In the genomic region with DNA sequence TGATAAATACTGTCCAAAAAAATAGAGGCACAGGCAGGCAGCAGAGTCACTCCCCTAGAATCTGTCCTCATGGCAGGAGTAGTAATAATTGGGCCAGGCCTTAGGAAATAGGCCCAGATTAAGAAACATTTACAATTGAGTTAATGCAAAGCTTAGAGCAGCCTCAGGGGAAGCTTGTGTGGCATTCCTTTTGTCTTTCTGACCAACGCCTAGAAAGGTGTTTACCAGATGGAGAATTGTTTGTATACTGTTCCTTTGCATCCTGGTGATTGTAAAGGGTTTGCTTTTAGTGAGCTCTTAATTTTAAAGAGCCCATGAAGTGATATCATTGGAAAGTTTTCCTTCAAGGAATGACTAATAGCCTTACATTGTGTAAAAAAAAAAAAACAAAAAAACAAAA, we compare ENCODE assay signal across 31 mouse cellular contexts.
"Had no signal": no experiment of that assay in that cellular context is flagged by ENCODE, and none has a peak within 500 bp of the region (broad histone marks: within the 10 kb centered on the region; RNA-seq: fewer than 3 reads in every experiment).

No protein-coding gene starts in this region.

- H3K9me3 ChIP-seq: liver, embryonic 15.5 days had no signal

- H3K9ac ChIP-seq: limb, embryonic 12.5 days; limb, embryonic 13.5 days; limb, embryonic 15.5 days; liver, embryonic 12.5 days; liver, embryonic 13.5 days; liver, embryonic 14.5 days; liver, embryonic 15.5 days; liver, postnatal 0 days; lung, embryonic 14.5 days; lung, embryonic 15.5 days; midbrain, embryonic 12.5 days; midbrain, embryonic 13.5 days; midbrain, embryonic 15.5 days; neural tube, embryonic 12.5 days; neural tube, embryonic 13.5 days had no signal

- H3K36me3 ChIP-seq: limb, embryonic 10.5 days; limb, embryonic 12.5 days; limb, embryonic 15.5 days; liver, embryonic 12.5 days; liver, embryonic 13.5 days; liver, embryonic 15.5 days; lung, embryonic 15.5 days; midbrain, embryonic 10.5 days; midbrain, embryonic 12.5 days; midbrain, embryonic 13.5 days; midbrain, embryonic 15.5 days; neural tube, embryonic 12.5 days; neural tube, embryonic 13.5 days had no signal

- H3K4me3 ChIP-seq: limb, embryonic 10.5 days; limb, embryonic 12.5 days; limb, embryonic 13.5 days; limb, embryonic 15.5 days; liver, embryonic 12.5 days; liver, embryonic 13.5 days; liver, embryonic 15.5 days; lung, embryonic 15.5 days; megakaryocyte, embryonic 14.5 days; midbrain, embryonic 10.5 days; midbrain, embryonic 12.5 days; midbrain, embryonic 13.5 days; midbrain, embryonic 15.5 days; myocyte; neural tube, embryonic 12.5 days; neural tube, embryonic 13.5 days had no signal

- H3K27ac ChIP-seq: limb, embryonic 10.5 days; limb, embryonic 12.5 days; limb, embryonic 13.5 days; limb, embryonic 15.5 days; liver, embryonic 12.5 days; liver, embryonic 13.5 days; liver, embryonic 14.5 days; liver, embryonic 15.5 days; lung, embryonic 15.5 days; macrophage; midbrain, embryonic 10.5 days; midbrain, embryonic 12.5 days; midbrain, embryonic 13.5 days; midbrain, embryonic 15.5 days; neural tube, embryonic 12.5 days; neural tube, embryonic 13.5 days had no signal

- H3K4me1 ChIP-seq: limb, embryonic 10.5 days; limb, embryonic 12.5 days; limb, embryonic 13.5 days; limb, embryonic 15.5 days; liver, embryonic 12.5 days; liver, embryonic 13.5 days; liver, embryonic 15.5 days; lung, embryonic 15.5 days; megakaryocyte, embryonic 14.5 days; midbrain, embryonic 10.5 days; midbrain, embryonic 12.5 days; midbrain, embryonic 13.5 days; midbrain, embryonic 15.5 days; neural tube, embryonic 12.5 days; neural tube, embryonic 13.5 days had no signal

- DNase-seq: left cerebral cortex, postnatal 4 days; liver; liver, embryonic 13.5 days; liver, postnatal 0 days; lung, adult 18-20 months; lung, adult 2 months; lung, embryonic 14.5 days; lung, postnatal 10 days; lung, postnatal 14 days; lung, postnatal 36 days; lung, postnatal 4 days; midbrain, embryonic 14.5 days had no signal

- ATAC-seq: liver, embryonic 12.5 days; liver, postnatal 0 days; lung, postnatal 0 days; midbrain, embryonic 13.5 days; midbrain, embryonic 15.5 days; midbrain, embryonic 16.5 days had no signal
